Mouse (Mus musculus) right cerebral cortex, postnatal 10 days (tissue): Measurements from ENCODE around the gene Nkrf.
"Not testable (repeated sequence)": the region's sequence is repeated elsewhere in the genome, so short reads cannot be mapped to it uniquely, and the experiment has no call there.

Experiments
- DNase-seq, 2 experiments: peaks; one replicate each; pipeline ENCODE4 v3.0.0; 2021; ENCODE audit warnings: low spot score in 2 of 2

The Nkrf gene

DNA sequence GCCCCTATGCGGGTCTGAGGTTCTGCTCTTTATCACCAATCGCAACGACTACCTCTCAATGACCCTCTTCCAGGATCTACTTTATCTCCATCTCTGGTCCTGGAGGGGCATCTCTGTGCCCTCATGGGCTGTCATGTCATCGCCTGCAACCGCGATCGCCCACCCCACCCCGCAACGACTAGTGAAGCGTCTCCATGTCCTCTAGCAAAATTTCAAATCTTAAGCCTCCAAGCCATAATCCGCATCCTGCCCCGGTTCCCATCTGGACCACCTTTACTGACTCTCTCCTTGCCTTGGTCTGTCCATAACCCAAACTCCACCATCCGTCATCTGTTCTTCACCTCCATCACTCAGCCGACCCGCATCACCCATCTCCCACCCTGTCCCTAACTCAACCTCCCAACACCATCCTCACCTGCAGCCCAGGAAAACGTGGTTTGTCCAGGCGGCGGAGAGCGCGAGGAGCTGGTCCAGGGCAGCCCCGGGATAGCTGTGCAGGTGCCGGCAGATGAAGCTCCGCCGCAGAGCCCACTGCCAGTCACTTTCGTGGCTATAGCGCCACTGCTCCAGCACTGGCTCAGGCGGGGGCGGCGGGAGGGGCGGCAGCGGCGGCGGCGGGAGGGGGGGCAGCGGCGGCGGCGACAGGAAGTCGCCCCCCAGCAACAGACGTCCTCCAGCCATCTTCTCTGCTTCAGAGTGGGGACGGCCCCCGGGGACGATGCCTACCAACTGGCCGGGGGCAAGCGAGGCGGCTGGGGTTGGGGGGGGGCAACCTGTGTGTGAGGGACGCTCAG lies at the start of gene Nkrf:
Gene Nkrf, minus strand, starts transcription at position 579 of the 794 bp plus-strand sequence.
- DNase-seq, result peak; percentile 59 to 67

DNA sequence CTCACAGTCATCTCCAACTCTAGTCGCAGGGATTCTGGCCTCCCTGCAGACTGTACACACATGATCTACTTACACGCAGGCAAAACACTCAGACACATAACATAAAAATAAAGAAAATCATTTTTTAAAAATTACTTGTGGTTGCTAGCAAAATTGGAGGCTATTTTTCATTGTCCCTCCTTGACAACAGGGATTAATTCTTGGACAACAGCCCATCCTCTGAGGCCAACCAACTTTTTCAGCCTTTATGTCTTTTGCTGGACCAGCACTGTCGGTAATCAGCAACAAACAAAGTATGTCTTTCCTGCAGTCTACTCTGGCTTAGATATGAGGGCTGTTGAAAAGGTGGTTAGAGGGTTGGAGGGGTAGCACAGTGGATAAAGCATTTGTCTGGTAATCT lies 38.4 kb upstream of the Nkrf start:
- DNase-seq, result no peak

DNA sequence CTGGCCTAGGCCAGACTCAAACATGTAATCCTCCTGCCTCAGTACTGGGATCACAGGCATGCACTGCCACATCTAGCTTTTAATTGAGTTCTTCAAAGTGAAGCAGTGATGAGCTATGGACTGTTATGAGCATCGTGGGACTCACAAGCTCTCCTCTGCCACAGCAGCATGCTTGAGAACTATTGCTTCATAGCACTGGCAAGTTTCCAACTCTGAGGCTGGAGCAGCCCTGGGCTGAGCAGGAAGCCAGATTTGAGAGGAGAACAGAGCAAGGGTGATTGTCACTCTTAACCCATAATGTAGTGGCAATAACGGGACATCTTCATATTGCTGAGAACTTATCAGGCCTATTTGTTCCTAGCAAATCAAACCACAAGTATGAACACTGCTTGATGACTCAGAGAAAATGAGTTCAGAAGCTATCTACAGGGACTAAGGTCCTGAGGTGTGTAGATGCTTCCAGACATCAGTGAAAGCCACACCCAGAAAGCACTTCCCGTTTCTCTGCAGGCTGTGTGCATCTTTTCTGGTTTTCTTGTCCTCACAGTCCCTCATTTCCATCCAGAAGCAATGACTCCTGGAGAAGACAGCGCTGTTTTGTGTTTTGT lies 37.2 kb upstream of the Nkrf start:
- no peak for DNase-seq

DNA sequence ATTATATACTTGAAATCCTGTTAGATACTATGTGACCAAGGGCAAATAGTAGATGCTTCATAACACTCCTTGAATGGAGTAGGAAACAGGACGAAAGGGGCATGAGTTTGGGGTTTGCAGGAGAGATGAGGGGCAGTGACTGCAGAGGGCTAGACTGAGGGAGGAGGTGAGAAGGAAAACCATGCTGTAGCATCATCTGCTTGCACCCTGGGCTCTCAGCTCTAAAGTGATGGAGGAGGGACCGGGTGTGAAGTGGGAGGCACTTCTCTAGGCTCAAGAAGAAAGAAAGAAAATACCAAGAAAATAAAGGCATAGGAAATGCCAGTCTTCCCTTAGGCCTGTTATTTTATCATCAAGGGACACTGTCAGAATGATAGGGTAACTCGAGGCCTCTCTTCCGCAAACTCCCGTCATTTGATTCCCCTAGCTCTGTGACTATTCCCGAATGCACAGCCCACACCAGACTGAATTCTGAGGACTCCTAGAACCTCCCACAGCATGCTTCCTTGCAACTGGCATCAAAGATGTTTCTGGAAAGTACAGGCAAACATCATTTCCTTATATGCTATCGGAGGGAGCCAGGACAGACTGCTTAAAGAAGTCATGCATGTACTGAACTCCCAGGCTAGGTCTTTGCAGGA lies 32.7 kb upstream of the Nkrf start:
- DNase-seq, result no peak

DNA sequence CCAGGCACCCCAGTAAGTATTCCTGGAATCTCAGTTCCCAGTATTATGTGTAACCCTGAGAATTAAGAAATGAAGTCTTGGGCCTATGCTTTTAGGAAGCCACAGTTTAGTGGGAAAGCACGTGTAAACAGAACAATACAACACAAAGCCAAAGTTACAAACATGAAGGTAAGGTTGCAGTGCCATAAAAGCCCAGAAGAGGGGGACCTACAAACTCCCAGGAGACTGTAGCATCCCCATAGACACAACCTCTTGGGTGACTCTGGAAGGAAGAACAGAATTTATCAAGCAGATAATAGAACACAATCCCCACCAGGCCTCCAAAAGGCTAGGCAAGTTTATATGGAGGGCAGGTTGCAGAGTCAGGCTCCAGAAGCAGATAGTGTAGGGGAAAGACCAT lies 27.9 kb upstream of the Nkrf start:
- no peak for DNase-seq

DNA sequence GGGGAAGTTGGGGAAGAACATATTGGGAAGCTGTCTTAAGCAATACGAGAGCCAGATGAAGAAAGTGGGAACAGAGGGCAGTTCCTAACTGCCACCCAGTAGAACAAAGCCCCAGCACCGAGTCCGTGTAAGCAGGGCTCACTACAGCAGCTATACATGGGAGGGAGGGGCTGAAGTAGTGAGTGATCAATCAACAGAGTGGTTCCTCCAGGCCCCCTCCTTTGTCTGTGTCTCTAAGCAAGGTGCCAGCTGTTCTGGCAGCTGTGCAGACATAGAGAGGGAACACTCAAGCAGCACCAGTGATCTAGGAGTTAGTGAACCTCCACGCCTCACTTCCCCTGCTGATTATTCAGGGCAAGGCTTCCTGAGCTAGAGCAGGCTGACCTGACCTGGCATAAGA lies 27.0 kb upstream of the Nkrf start:
- no peak for DNase-seq

DNA sequence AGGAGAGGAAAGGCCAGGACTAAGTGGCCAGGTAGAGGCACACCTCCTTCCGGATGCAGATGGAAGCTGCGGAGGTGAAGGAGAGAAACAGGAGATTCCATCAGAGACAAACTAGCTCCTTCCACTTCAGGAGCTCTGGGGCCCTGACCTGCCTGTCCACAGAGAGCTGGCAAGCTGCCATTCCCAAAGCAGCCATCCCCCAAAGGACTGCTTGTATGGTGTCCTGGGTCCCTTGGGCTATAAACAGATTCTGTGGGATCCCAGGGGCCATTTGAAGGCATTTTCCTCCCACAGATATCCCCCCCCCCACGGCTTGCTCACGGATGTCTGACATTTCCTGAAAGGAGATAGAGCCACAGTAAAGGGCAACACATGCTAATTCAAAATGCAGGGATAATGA lies 26.1 kb upstream of the Nkrf start:
- DNase-seq, result peak in 1 of 2 experiments; percentile 24

DNA sequence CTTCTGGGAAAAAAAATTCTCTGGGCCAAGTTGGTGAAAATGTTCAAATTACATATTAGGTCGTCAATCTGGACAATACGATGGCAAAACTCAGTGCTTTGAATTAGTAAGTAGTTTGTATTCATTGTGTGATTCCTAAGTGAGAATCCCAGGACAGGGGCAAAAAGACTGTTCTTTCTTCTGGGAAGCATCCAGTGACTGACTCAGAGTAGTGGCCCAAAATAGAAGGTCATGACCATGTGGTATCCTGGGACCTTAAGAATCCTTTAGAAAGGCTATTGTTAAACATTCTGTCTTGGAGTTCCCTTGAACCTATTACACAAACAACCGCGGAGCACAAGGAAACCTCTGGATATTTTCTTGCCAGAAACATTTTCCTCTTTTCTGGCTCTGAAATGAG lies 18.6 kb upstream of the Nkrf start:
- no peak for DNase-seq

DNA sequence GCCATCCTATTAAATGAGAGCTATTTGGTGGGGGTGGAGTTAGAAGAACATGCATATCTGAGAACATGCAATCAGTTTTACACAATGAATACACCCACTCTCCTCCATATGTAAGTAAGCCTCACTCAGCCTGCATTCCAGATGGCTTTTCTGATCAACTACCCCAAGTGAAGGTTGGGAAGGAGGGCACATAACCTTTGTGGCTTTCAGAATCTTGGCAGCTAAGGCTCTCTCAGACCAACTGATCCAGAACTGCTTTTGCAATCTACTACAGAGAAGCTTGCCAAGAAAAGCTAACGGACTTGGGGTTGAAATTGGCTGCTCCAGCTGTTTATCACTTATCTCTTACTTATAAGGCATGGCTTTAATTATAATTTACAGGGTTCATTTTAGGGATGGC lies 15.1 kb upstream of the Nkrf start:
- no peak for DNase-seq

DNA sequence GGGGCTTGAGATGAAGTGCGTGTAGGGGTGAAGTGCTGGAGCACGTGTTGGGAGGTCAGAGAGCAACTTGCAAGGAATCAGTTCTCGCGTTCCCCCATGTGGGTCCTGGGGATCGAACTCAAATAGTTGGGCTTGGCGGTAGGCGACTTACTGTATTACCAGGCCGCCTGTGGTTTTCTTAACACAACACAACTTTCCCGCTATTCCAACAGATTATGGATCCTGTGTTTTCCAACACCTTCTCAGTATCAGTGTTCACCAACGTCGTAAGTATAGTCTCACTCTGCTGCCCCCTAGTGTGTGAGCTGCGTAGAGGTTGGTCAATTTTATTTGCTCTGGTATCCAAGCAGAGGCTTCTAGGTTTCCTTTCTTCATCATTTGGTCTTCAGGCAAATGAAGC lies 8.6 kb upstream of the Nkrf start:
- DNase-seq, result peak; percentile 37 to 58

DNA sequence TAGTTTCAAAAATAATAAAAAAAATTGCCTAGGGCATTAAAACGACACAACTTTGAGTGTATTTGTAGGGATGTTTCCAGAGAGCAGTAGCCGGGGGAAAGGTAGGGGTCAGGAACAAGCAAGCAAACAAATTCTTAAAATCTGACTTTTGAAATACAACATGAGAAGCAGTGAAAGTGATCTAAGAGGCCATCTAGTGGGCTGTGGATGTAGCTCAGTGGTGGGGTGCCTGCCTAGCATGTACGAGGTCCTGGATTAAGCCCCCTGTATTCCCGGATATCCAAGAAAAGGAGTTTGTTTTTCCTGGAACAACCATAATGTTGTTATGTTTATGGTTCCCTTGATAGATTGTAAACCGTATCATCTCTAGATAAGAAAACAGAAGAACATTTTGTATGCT lies 3.8 kb upstream of the Nkrf start:
- no peak for DNase-seq

DNA sequence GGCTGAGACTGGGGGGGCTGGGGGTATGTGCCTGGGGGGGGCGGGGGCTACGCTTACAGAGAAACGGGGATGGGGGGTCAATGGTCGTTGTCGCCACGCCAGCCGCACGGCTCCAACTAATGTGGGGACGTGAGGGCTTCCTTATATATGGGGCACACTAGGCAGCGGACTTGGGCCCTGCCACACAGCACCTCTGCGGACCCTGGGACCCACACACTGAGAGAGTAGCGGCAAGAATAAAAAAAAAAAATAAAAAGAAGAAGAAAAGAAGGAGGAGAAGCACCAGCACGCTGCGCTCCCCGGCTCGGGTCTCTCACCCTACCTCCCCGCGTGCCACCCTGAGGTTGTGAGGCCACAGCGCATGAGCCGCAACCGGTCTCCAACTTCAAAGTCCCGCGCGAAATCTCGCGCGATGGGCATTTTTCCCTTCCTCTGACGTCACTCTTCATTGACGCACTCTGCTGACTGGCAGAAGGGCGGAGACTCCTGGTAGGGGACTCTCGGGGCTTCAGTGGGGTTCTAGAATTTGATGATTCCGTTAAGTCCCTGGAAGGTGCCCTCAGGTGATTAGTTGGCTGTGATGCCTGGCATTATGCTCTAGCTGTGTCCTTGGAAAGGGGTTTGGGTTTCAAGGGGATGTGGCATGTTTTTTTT lies 543 bp upstream of the Nkrf start:
- DNase-seq, result peak; percentile 96

DNA sequence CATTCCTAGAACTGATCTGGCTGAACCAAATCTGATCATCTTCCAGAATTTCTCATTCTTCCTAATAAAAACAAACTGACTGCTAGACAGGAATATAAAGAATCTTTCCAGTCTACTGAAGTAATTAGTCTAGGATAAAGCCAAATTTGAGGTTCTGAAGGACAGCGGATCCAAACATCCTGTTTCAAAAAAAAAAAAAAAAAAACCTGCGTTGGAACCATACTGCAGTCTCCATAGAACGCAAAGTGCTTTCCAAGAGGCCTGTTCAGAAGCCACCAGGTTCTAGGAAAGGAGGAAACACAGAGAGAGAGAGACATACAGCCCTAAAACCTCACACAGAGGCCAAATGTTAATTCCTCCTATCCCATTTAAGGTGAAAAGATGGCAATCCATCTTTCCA lies 1.0 kb downstream of the Nkrf start:
- no peak for DNase-seq

DNA sequence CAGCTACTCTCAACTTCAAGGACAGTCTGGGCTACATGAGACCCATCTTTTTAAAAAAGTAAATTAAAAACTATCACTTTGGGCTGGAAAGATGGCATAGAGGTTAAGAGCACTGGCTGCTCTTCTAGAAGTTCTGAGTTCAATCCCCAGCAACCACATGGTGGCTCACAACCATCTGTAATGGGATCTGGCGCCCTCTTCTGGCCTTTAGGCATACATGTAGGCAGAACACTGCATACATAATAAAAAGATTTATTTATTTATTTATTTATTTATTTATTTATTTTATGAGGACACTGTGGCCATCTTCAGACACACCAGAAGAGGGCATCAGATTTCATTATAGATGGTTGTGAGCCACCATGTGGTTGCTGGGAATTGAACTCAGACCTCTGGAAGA lies 3.8 kb downstream of the Nkrf start:
- DNase-seq, result not testable (repeated sequence)

DNA sequence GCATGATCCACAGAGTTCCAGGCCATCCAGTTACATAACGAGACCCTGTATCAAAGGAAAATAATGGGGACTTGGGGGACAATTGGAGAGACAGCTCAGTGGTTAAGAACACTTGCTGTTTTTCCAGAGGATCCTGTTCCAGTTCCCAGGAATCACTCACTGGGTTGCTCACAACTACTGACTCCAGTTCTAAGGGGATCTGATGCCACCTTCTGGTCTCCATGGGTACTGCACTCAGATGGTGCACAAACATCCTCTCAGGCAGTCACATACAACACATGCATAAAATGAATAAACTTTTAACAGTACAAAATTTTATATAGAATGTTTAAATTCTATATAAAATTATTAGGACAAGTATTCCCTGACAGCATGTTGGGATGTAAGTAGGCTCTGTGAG lies 18.0 kb downstream of the Nkrf start:
- DNase-seq, result no peak

DNA sequence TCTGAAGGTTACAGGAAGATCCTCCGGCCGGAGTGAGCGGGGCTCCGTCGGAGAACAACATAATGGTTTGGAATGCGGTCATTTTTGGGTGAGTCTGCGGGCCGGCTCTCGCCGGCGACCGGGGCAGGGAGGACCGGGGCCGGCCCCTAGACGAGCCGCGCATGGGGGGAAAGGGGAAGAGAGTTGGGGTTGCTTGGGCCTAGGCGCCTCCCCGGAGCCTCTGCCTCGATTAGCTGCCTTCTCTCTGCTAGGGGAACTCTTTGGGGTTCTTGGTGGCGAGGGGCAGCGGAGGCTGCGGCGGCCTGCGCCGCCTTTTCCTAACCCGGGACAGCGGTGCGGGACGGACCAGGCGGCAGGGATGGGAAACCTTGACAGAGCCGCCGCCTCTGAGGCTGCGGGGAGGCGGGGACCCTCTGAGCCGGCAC lies 28.0 kb downstream of the Nkrf start:
- DNase-seq, result no peak

DNA sequence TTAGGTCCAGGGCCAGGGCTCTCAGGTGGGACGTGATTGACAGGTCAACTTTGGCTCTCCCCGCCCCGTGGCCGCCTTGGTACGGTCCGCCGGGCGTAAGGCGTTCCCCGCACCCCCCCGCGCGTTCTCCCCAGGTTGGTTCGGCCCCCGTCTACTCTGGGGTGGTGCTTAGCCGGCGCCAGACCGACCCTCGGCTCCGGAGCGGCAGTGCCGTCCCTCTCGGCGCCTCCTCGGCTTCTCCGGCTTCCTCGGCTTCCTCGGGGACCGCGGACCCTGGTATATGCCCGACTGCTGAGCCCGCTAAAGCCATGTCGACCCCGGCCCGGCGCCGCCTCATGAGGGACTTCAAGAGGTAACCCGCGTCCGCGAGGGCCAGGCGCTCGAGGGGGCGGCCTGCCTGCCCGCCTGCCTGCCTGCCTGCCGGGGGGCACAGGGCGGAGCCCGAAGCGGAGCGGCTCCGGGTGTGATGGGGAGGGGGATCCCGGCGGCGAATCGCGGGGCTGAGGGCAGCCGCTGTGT lies 28.5 kb downstream of the Nkrf start:
- DNase-seq, result peak; percentile 86 to 89

DNA sequence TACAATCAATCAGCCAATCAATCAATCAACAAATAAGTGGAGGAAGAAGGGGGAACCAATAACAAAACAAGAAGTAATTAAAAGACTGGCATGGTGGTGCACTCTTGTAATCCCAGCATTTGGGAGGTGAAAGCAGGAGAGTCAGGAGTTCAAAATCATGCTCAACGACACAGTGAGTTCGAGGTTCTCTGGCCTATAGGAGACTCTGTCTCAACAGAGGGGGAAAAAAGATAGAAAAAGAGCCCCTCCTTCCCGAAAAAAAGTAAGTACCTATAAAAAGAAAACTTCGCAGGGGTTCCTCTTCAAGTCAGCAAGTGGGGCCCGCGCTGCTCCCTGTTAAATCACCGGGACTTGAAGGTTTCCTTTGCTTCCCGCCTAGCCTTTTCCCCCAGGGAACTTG lies 28.9 kb downstream of the Nkrf start, which contains the start of the genes Ube2a and C330007P06Rik:
Gene Ube2a, plus strand, starts transcription at position 136 of the 400 bp plus-strand sequence.
Gene C330007P06Rik, minus strand, starts transcription at position 347 of the 400 bp plus-strand sequence.
- DNase-seq, result no peak

DNA sequence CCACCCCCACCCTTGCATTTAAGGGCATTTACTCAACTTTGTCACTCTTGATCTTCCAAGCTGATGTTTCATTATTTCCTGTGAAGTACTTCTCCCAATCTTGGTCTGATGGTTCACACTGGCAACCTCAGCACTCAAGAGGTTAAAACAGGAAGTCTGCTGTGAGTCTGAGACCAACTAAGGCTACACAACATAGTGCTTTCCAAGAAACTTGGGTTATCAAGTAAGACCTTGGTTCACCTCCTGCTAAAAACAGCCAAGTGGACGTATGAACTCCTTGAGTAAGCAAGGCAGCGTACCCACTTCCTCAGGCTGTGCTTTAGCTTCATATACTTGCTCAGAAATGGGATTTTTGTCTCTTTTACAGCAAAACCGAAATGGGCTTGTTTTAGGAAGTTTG lies 32.3 kb downstream of the Nkrf start:
- DNase-seq, result no peak

DNA sequence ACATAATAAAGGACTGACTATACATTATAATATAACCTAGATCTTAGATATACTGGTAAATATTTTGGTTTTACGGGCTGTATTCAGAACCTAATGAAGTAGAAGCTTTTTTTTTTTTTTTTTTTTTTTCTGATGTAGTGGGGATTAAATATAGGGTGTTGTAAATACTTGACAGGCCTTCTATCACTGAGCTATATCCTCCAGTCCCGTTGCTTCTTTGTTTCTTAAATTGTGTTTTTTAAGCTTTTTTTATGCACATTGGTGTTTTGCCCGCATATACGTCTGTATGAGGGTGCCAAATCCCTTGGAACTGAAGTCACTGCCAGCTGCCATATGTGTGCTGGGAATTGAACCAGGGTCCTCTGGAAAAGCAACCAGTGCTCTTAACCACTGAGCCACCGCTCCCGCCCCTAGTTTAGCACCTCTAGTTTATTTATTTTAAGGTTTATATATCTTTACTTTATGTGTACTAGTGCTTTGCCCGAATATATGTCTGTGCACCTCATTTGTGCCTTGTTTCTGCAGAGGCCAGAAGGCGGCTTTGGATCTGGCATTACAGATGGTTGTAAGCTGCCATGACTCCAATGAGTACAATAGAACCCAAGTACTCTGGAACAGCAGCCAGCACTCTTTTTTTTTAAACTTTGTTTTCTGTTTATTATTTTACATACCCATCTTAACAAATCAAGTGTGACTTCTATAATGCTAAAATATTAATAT lies 37.9 kb downstream of the Nkrf start:
- no peak for DNase-seq
